Mouse (Mus musculus): ENCODE measurements around the gene Efcc1. TPM values are rescaled to one million over a fixed set of nuclear protein-coding genes. Genes with fewer than 3 reads are reported as not detected.
"Not testable (repeated sequence)": the region's sequence is repeated elsewhere in the genome, so short reads cannot be mapped to it uniquely, and the experiment has no call there.

Efcc1 gene
- polyA plus RNA-seq, 1 experiment from 2014 or later, result 9.7 TPM

- ATAC-seq (ENCODE audit: low FRiP score), result no peak
- Histone ChIP-seq H3K4me1 (no peaks in the 10 kb centered on the region), H3K27ac (no peak overlapping the region), H3K36me3 (no peaks in the 10 kb centered on the region), H3K27me3 (no peaks in the 10 kb centered on the region), H3K4me2 (replicated peaks) (no peak overlapping the region), H3K4me3 (no peak overlapping the region), H3K9me3 (replicated peaks) (no peaks in the 10 kb centered on the region), H3K9ac (no peak overlapping the region)
- 66% methylated on average over 4 of the region's 4 CpGs for WGBS
These were observed 33.0 kb downstream of the Efcc1 start for GRCm38 (mm10) chr6:87763376-87764280.

GRCm38 (mm10) chr6:87764296-87764695 lies 33.6 kb downstream of the Efcc1 start:
- not testable (repeated sequence) for H3K4me2 ChIP-seq (replicated peaks); ATAC-seq (ENCODE audit: low FRiP score); H3K9ac ChIP-seq; H3K36me3 ChIP-seq; H3K27me3 ChIP-seq; H3K27ac ChIP-seq; H3K4me3 ChIP-seq; H3K4me1 ChIP-seq; H3K9me3 ChIP-seq (replicated peaks)
- WGBS, result 96% methylated on average over 2 of the region's 2 CpGs

- no peak overlapping the region for H3K9ac ChIP-seq
- no peaks in the 10 kb centered on the region for H3K27me3 ChIP-seq
- no peak overlapping the region for H3K4me2 ChIP-seq (replicated peaks)
- 56% methylated on average over 8 of the region's 8 CpGs for WGBS
- no peaks in the 10 kb centered on the region for H3K36me3 ChIP-seq
- no peak overlapping the region for H3K4me3 ChIP-seq
- no peak for ATAC-seq (ENCODE audit: low FRiP score)
- H3K9me3 ChIP-seq (replicated peaks), result no peaks in the 10 kb centered on the region
- H3K4me1 ChIP-seq, result no peaks in the 10 kb centered on the region
- no peak overlapping the region for H3K27ac ChIP-seq
These were observed 40.0 kb downstream of the Efcc1 start for GRCm38 (mm10) chr6:87770626-87771025.

- no peak overlapping the region for H3K4me3 ChIP-seq
- H3K4me2 ChIP-seq (replicated peaks), result no peak overlapping the region
- H3K27me3 ChIP-seq, result no peaks in the 10 kb centered on the region
- no peak for ATAC-seq (ENCODE audit: low FRiP score)
- H3K9ac ChIP-seq, result no peak overlapping the region
- no peak overlapping the region for H3K27ac ChIP-seq
- WGBS, result 41% methylated on average over 1 of the region's 1 CpGs
- H3K9me3 ChIP-seq (replicated peaks), result no peaks in the 10 kb centered on the region
- no peaks in the 10 kb centered on the region for H3K36me3 ChIP-seq
- no peaks in the 10 kb centered on the region for H3K4me1 ChIP-seq
These were observed 43.8 kb downstream of the Efcc1 start for GRCm38 (mm10) chr6:87774466-87774865.

- no peak overlapping the region for H3K4me3 ChIP-seq
- H3K9ac ChIP-seq, result no peak overlapping the region
- no peaks in the 10 kb centered on the region for H3K4me1 ChIP-seq
- H3K27me3 ChIP-seq, result no peaks in the 10 kb centered on the region
- ATAC-seq (ENCODE audit: low FRiP score), result no peak
- no peaks in the 10 kb centered on the region for H3K36me3 ChIP-seq
- no peaks in the 10 kb centered on the region for H3K9me3 ChIP-seq (replicated peaks)
- 90% methylated on average over 9 of the region's 9 CpGs for WGBS
- H3K27ac ChIP-seq, result no peak overlapping the region
- H3K4me2 ChIP-seq (replicated peaks), result no peak overlapping the region
These were observed 44.2 kb downstream of the Efcc1 start for GRCm38 (mm10) chr6:87774909-87775308.

GRCm38 (mm10) chr6:87775588-87776245 lies 45.0 kb downstream of the Efcc1 start:
- 76% methylated on average over 3 of the region's 3 CpGs for WGBS
- no peaks in the 10 kb centered on the region for H3K4me1 ChIP-seq
- H3K36me3 ChIP-seq, result no peaks in the 10 kb centered on the region
- no peak overlapping the region for H3K4me2 ChIP-seq (replicated peaks)
- H3K4me3 ChIP-seq, result no peak overlapping the region
- no peaks in the 10 kb centered on the region for H3K27me3 ChIP-seq
- no peak for ATAC-seq (ENCODE audit: low FRiP score)
- no peak overlapping the region for H3K27ac ChIP-seq
- no peaks in the 10 kb centered on the region for H3K9me3 ChIP-seq (replicated peaks)
- no peak overlapping the region for H3K9ac ChIP-seq

- Histone ChIP-seq H3K36me3 (no peaks in the 10 kb centered on the region), H3K27ac (no peak overlapping the region), H3K9ac (no peak overlapping the region), H3K27me3 (no peaks in the 10 kb centered on the region), H3K9me3 (replicated peaks) (no peaks in the 10 kb centered on the region), H3K4me3 (no peak overlapping the region), H3K4me1 (no peaks in the 10 kb centered on the region), H3K4me2 (replicated peaks) (no peak overlapping the region)
- 89% methylated on average over 1 of the region's 1 CpGs for WGBS
- ATAC-seq (ENCODE audit: low FRiP score), result no peak
These were observed 46.0 kb downstream of the Efcc1 start for GRCm38 (mm10) chr6:87776663-87777062.

GRCm38 (mm10) chr6:87777842-87778241 lies 47.2 kb downstream of the Efcc1 start, which contains the start of gene Gp9:
Gene Gp9, plus strand, starts transcription at chr6:87778072.
- Histone ChIP-seq H3K27me3 (no peaks in the 10 kb centered on the region), H3K9me3 (replicated peaks) (no peaks in the 10 kb centered on the region), H3K4me3 (no peak within 1 kb of the TSS), H3K4me2 (replicated peaks) (no peak within 1 kb of the TSS), H3K4me1 (no peaks in the 10 kb centered on the region), H3K9ac (no peak within 1 kb of the TSS), H3K27ac (no peak within 1 kb of the TSS), H3K36me3 (no peaks in the 10 kb centered on the region)
- 78% methylated on average over 2 of the region's 2 CpGs for WGBS
- ATAC-seq (ENCODE audit: low FRiP score), result no peak

- Histone ChIP-seq H3K36me3 (no peaks in the 10 kb centered on the region), H3K4me1 (no peaks in the 10 kb centered on the region), H3K27ac (no peak overlapping the region), H3K27me3 (no peaks in the 10 kb centered on the region), H3K4me2 (replicated peaks) (no peak overlapping the region), H3K4me3 (no peak overlapping the region), H3K9ac (no peak overlapping the region), H3K9me3 (replicated peaks) (no peaks in the 10 kb centered on the region)
- ATAC-seq (ENCODE audit: low FRiP score), result no peak
- 76% methylated on average over 11 of the region's 11 CpGs for WGBS
These were observed 47.9 kb downstream of the Efcc1 start for GRCm38 (mm10) chr6:87778294-87779173.

- Histone ChIP-seq H3K36me3 (no peaks in the 10 kb centered on the region), H3K9me3 (replicated peaks) (no peaks in the 10 kb centered on the region), H3K4me2 (replicated peaks) (no peak overlapping the region), H3K9ac (no peak overlapping the region), H3K4me3 (no peak overlapping the region), H3K27ac (no peak overlapping the region), H3K27me3 (no peaks in the 10 kb centered on the region), H3K4me1 (no peaks in the 10 kb centered on the region)
- 83% methylated on average over 11 of the region's 11 CpGs for WGBS
- no peak for ATAC-seq (ENCODE audit: low FRiP score)
These were observed 48.8 kb downstream of the Efcc1 start for GRCm38 (mm10) chr6:87779174-87780165.

GRCm38 (mm10) chr6:87780546-87781301 lies 50.1 kb downstream of the Efcc1 start:
- no peak overlapping the region for H3K27ac ChIP-seq
- H3K4me2 ChIP-seq (replicated peaks), result no peak overlapping the region
- no peaks in the 10 kb centered on the region for H3K36me3 ChIP-seq
- WGBS, result 84% methylated on average over 10 of the region's 10 CpGs
- H3K9ac ChIP-seq, result no peak overlapping the region
- H3K4me3 ChIP-seq, result no peak overlapping the region
- no peaks in the 10 kb centered on the region for H3K27me3 ChIP-seq
- H3K9me3 ChIP-seq (replicated peaks), result no peaks in the 10 kb centered on the region
- ATAC-seq (ENCODE audit: low FRiP score), result no peak
- no peaks in the 10 kb centered on the region for H3K4me1 ChIP-seq
